Mouse (Mus musculus) lung, adult 2 months (tissue): ENCODE results near the gene Lkaaear1. TPM values are rescaled to one million over a fixed set of nuclear protein-coding genes. Genes with fewer than 3 reads are reported as not detected.

ENCODE experiments used
- DNase-seq: peaks from one replicate; pipeline ENCODE4 v3.0.0; 2022
- H3K4me1 ChIP-seq: fragments of 200-500 bp; 2 replicates; pipeline ENCODE4 v1.6.1; 2011; ENCODE audit warnings: low read length; ENCODE audit not compliant: control insufficient read depth, insufficient read depth
- H3K4me3 ChIP-seq: fragments of 200-500 bp; replicated peaks from 2 replicates; pipeline ENCODE3; 2011; ENCODE audit warnings: low read depth, mild to moderate bottlenecking, control low read depth, low read length; ENCODE audit errors: extremely low read depth
- CTCF ChIP-seq: fragments of 200-500 bp; IDR thresholded peaks from 2 replicates; pipeline ENCODE4 v1.5.1; 2011; ENCODE audit warnings: mild to moderate bottlenecking, low read length, control low read depth; ENCODE audit not compliant: insufficient read depth
- POLR2A ChIP-seq: fragments of 200-500 bp; IDR thresholded peaks from 2 replicates; pipeline ENCODE4 v1.6.1; 2011; ENCODE audit warnings: low read depth, mild to moderate bottlenecking, control low read depth, low read length, borderline replicate concordance; ENCODE audit errors: extremely low read depth
- WGBS: fragments of 180-500 bp; shearing (Covaris S2); methylation state at CpG from one replicate; pipeline ENCODE4 v1.1.7; 2018; 5-methylcytosine and 5-hydroxymethylcytosine counted together
- polyA plus RNA-seq: library from polyadenylated mRNA; depleted of rRNA; stranded (reverse); fragments of >200 nt; gene quantifications from 2 replicates; pipeline ENCODE4 v1.2.3, GENCODE M21; 2012; rRNA removed

Gene Lkaaear1
- polyA plus RNA-seq, 1 experiment: not detected

GRCm38 (mm10) chr2:181658528-181658927 is 39.7 kb downstream of the Lkaaear1 start:
- 81% methylated on average over 7 of the region's 7 CpGs for WGBS
- Histone ChIP-seq H3K4me1 (peaks cover 22% of the 10 kb centered on the region), H3K4me3 (no peak overlapping the region)
- TF ChIP-seq POLR2A (no peak), CTCF (no peak)
- DNase-seq: no peak

GRCm38 (mm10) chr2:181657441-181657840 is 40.8 kb downstream of the Lkaaear1 start:
- no peak for DNase-seq
- 78% methylated on average over 2 of the region's 2 CpGs for WGBS
- H3K4me3 ChIP-seq: no peak overlapping the region
- H3K4me1 ChIP-seq: peaks cover 14% of the 10 kb centered on the region
- no peak for TF ChIP-seq CTCF

DNA sequence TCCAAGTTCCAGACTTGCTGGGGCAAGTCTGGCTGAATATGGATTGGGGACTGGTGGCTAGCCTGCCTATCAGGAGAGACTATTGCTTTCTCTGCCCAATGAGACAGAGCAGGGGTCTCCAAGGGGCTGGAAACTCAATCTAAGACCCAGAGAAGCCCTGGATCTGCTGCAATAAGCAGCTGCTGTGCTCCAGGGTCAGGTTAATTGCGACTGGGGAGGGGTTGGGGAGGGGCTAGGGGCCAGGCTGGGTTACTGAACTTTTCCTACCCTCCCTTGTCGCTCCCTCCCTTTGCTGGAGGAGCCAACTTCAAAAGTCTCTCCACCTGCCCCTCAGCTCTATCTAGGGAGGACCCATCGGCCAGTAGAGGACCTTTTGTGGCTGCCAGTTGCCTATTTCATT is 41.5 kb downstream of the Lkaaear1 start, which contains the start of gene Gm29797:
Gene Gm29797, plus strand, starts transcription at position 301 of the 400 bp plus-strand sequence.
- Histone ChIP-seq H3K4me3 (no peak within 1 kb of the TSS), H3K4me1 (peaks cover 9% of the 10 kb centered on the region; the same call in 1 of the 2 replicates)
- DNase-seq: no peak
- WGBS: 84% methylated on average over 3 of the region's 3 CpGs
- TF ChIP-seq POLR2A (no peak), CTCF (no peak)

DNA sequence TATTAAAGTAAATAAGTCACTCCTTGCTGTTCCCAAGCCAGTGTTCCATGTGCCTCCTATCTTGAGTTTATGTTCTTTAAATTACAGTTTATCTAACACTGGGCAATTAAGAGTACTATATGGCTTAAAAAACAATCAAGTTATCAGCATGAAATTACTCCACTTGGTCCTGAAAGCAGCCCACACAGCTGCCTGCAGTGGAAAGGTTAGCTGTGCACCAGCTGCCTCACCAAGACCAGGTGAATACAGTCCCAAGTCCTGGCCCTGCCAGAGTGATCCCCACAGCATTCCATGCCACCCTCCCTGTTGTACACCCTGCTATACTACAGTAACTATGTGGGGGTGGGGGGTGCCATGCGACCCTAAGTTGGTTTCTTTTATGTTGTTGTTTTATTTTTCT is 44.7 kb downstream of the Lkaaear1 start:
- whole genome bisulfite sequencing: 100% methylated on average over 1 of the region's 1 CpGs
- Histone ChIP-seq H3K4me1 (no peaks in the 10 kb centered on the region), H3K4me3 (no peak overlapping the region)
- no peak for DNase-seq
- TF ChIP-seq CTCF: no peak
- no peak for TF ChIP-seq POLR2A

DNA sequence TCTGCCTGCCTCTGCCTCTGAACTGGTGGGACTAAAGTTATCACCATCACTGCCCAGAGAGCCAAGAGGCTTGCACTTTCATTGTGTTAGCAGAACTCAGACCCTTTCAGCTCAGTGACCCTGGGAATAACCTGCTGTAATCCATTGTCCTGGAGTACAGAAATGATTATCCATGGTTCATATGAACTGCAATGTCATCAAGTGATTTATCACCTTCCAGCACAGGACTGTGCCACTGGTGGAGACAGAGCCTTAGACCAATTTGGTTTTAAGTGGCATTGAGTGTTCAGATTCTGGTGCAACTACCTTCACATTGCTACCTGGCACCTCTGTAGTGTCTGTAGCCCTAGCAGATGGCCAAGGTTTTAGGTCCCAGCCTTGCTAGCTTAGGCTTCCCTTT is 45.2 kb downstream of the Lkaaear1 start:
- DNase-seq: no peak
- Histone ChIP-seq H3K4me3 (no peak overlapping the region), H3K4me1 (no peaks in the 10 kb centered on the region)
- TF ChIP-seq CTCF (no peak), POLR2A (no peak)

- Histone ChIP-seq H3K4me1 (no peaks in the 10 kb centered on the region), H3K4me3 (no peak overlapping the region)
- WGBS: 88% methylated on average over 10 of the region's 10 CpGs
- no peak for DNase-seq
- TF ChIP-seq POLR2A (no peak), CTCF (no peak)
Observed at GRCm38 (mm10) chr2:181648926-181649325, 49.3 kb downstream of the Lkaaear1 start.

Other genes with a start within 250 kb of the Lkaaear1 start
- gene Zbtb46, start 239.0 kb downstream of the Lkaaear1 start, polyA plus RNA-seq: 14.7 and 17.0 TPM in 2 replicates
- not detected in 2 replicates for gene Abhd16b, start 205.2 kb downstream of the Lkaaear1 start, polyA plus RNA-seq
- 44.8 and 47.3 TPM in 2 replicates for gene Tpd52l2, start 201.3 kb downstream of the Lkaaear1 start, polyA plus RNA-seq
- gene Dnajc5, start 178.0 kb downstream of the Lkaaear1 start, polyA plus RNA-seq: 47.4 and 76.4 TPM in 2 replicates
- 121 and 128 TPM in 2 replicates for gene Uckl1, start 113.5 kb downstream of the Lkaaear1 start, polyA plus RNA-seq
- gene Prpf6, start 106.6 kb downstream of the Lkaaear1 start, polyA plus RNA-seq: 14.1 and 21.5 TPM in 2 replicates
- 37.1 and 43.7 TPM in 2 replicates for gene Zfp512b, start 105.6 kb downstream of the Lkaaear1 start, polyA plus RNA-seq
- 24.1 and 24.5 TPM in 2 replicates for gene Samd10, start 99.2 kb downstream of the Lkaaear1 start, polyA plus RNA-seq
- gene Gm29797, start 41.4 kb downstream of the Lkaaear1 start, polyA plus RNA-seq: not detected in 2 replicates
- gene Sox18, start 26.8 kb downstream of the Lkaaear1 start, polyA plus RNA-seq: 393 and 460 TPM in 2 replicates
- 9.9 and 15.7 TPM in 2 replicates for gene Tcea2, start 18.1 kb downstream of the Lkaaear1 start, polyA plus RNA-seq
- gene Rgs19, start 4.5 kb downstream of the Lkaaear1 start, polyA plus RNA-seq: 77.2 and 82.8 TPM in 2 replicates
- 0.06 and 0.09 TPM in 2 replicates for gene Oprl1, start 16.6 kb upstream of the Lkaaear1 start, polyA plus RNA-seq
- gene Myt1, start 64.9 kb upstream of the Lkaaear1 start, polyA plus RNA-seq: 0.02 TPM in 1 of 2 replicates, not detected in the other
- 22.5 and 34.4 TPM in 2 replicates for gene Pcmtd2, start 139.4 kb upstream of the Lkaaear1 start, polyA plus RNA-seq
- 2.8 and 5.0 TPM in 2 replicates for gene Polr3k, start 165.9 kb upstream of the Lkaaear1 start, polyA plus RNA-seq